Mouse (Mus musculus) urinary bladder, postnatal 36 days (tissue): ENCODE results near the gene Rasgef1c.

ENCODE experiments used
- DNase-seq, 2 experiments: peaks; one replicate each; pipeline ENCODE4 v3.0.0; 2022; ENCODE audit warnings: low spot score in 2 of 2, mixed read lengths in 1 of 2

Gene Rasgef1c

DNA sequence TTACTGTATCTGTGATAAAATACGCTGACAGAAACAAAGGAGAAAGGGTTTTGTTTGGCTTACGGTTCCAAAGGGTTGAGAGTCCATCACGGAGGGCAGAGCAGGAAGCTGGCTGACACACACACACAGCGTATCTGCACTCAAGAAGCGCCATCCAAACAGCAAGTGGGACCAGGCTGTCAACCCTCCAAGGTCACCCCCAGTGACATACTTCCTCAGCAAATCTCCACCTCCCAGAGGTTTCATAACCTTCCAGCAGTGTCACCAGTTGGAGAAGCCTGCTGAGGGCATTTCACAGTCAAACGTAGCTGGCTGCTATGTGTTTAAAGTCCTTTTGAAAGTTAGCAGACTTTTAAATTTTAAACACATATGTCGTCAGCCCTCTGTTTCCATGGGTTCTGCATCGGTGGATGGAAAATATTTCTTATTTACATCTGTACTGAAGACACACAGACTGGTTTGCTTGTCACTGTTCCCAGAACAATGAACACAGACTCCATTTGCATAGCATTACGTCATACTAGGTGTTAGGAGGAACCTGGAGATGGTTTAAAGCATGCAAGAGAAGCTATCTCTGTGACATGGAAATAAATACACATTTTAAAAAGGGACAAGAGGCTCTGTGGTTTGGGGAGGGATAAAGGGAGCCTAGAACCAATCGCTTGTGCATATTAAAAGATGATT is 72.2 kb downstream of the Rasgef1c start:
- DNase-seq: no peak

DNA sequence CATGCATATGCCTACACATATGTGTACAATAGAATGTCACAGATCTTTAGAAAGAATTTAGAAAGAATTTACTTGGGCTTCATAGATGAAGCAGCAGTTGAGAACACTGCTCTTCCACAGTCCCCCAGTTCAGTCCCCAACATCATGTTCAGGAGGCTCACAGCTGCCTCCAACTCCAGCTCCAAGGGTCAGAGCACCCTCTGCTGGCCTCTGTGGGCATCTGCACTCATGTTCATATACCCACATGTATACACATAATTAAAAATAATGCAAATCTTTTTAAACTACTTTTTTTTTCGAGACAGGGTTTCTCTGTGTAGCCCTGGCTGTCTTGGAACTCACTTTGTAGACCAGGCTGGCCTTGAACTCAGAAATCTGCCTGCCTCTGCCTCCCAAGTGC is 73.0 kb downstream of the Rasgef1c start:
- DNase-seq: no peak

DNA sequence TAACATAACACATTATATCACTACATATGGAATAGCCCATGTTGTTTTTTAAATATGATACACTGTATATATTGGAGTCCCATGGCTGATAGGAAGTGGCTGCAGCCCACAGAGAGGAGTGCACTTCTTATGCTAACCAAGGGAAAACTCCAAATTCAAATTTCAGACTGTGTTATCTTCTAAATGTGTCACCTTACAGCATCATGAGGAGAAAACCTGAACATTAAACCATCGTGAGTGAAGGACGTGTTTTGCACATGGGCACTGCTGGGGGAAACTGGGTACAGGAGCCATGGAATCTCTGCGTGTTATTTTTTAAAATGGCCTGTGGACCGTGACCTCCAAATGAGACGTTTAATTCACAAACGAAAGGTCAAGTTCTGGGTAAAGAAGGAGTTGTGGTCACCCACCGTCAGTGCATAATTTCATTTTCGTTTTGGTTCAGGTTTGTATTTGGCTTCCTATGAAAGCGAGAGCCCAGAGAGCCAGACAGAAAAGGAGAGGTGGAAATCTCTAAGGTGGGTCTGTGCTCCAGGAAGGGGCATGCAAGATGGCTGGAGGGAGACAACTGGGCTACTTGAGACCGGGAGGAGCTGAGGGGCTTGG is 76.4 kb downstream of the Rasgef1c start:
- DNase-seq: no peak

DNA sequence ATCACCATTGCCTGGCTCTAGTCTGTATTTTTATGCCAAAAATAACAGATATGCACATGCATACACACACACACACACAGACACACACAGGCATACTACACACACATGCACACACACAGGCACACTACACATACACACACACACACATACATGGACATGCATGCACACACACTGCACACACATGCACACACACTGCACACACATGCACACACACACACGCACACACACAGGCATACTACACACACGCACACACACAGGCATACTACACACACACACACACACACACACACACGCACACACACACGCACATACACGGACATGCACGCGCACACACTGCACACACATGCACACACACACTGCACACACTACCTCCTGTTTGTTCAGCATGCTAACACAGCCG is 77.3 kb downstream of the Rasgef1c start:
- DNase-seq: no peak

DNA sequence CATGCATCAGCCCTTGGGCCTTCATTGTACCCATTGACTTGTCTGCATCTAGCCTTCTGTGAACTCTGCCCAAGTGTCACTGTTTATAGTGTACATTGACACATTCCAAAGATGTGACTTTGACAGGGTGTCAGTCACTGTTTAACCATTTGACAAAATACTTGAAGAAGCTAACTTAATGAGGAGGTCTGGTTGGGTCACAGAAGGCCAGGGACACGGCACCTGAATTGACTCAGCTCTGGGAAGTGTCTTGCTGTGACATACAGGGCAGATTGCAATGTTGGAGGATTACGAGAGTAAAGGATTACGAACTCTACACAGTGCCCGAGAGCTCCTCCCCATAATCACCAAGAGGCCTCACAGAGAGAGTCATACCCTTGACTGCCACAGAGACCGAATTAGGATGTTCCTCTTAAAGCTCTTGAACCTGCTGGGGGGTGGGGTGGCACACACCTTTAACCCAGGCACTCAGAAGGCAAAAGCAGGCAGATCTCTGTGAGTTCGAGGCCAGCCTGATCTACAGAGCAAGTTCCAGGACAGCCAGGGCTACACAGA is 79.1 kb downstream of the Rasgef1c start:
- no peak for DNase-seq

DNA sequence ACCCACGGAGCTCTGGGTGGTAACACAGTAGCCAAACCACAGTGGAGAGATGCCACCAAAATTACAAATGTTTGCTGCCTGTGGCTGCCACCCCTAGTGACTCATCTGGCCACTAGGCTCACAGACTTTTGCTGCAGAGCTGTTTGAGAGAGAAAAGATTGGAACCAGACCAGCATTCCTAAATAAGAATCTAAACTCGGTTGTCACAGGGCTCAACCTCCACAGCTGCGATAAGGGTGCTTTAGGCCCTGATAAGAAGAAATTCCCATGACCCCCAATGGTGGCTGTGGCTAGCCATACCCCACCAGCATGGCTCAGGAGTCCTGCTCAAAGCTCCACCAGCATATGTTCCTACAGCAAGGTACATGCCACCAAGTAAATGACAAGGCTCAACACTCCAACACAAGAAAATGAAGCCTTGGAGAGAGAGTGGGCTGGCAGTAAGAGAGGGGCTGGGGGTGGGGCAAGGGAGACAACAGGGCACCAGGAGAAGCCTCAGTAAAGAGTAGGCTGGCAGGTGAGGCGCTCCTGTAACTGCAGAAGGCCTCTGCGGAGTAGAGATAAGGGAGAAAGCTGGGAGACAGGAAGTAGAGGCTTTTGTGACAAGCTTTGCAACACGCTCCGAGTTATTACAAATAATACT is 79.8 kb downstream of the Rasgef1c start:
- no peak for DNase-seq

DNA sequence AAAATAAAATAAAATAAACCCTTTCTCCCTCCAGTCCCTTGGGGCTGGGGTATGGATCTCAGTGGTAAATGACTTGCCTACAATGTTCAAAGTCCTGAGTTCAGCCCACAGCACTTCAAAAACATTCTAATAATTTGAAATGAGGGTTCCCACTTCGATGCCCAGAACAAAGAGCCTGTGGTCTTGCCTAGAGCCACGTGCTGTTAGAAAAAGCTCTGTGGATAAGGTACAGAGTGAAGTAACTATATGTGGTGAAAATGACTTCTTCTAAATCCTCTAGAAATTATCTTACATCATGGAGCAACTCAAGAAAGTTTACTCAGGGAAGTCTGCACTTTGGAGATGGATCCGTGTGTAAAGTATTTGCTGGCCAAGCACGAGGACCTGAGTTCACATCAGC is 80.5 kb downstream of the Rasgef1c start:
- DNase-seq: no peak

DNA sequence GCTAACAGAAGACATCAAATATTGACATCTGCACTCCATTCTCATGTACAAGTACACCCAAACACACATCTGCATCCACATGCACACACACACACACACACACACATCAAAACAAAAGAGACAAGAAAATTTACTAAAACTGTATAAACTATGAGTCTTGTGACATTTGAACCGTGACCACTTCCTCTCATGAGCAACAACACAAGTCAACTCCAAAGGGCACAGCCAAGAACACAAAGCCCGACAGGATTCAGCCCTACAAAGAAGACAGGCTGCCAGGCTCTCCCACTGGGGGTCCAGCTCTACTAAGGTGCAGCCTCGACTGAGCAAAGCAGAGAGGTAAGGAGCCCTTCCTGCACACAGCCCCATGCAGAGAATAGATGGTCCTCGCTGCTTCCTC is 81.2 kb downstream of the Rasgef1c start:
- no peak for DNase-seq

DNA sequence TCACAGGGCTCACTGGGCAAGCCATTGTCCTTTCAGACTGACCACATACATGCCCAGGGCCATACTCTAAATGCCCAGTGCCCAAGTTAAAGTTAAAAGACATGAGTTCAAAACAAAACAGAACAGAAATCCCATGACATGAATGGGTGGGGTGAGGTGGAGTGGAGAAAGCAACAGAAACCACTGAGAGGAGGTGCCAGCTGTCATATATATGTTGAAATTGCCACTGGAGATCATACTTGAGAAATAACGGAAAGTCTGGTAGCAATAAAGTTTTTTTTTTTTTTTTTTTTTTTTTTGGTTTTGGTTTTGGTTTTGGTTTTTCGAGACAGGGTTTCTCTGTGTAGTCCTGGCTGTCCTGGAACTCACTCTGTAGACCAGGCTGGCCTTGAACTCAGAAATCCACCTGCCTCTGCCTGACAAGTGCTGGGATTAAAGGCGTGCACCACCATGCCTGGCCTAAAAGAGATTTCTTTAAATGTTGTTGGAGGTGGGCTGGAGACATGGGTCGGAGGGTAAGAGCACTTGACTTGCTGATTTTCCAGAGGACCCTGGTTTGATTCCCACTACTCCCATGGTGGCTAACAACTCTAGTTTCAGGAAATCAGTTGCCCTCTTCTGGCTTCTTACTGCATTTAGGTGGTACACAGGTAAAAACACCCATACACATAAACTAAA is 82.4 kb downstream of the Rasgef1c start:
- DNase-seq: no peak

DNA sequence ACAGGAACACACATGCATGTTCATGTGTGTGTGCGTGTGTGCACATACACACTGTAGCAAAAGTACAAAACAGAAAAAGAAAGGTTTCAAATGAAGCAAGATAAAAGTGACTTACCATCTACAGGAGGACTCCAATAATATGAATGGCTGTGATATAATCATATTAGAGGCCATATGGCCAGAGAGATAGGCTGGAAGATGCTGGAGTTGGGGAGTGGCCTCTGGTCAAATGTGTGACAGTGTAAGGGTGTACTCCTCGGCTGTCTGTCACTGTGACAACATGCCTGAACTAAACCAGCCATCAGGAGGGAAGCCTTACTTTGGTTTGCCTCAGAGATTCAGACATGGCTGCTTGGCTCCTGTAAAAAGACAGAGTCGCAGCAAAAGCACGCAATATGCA is 83.4 kb downstream of the Rasgef1c start:
- DNase-seq: no peak

DNA sequence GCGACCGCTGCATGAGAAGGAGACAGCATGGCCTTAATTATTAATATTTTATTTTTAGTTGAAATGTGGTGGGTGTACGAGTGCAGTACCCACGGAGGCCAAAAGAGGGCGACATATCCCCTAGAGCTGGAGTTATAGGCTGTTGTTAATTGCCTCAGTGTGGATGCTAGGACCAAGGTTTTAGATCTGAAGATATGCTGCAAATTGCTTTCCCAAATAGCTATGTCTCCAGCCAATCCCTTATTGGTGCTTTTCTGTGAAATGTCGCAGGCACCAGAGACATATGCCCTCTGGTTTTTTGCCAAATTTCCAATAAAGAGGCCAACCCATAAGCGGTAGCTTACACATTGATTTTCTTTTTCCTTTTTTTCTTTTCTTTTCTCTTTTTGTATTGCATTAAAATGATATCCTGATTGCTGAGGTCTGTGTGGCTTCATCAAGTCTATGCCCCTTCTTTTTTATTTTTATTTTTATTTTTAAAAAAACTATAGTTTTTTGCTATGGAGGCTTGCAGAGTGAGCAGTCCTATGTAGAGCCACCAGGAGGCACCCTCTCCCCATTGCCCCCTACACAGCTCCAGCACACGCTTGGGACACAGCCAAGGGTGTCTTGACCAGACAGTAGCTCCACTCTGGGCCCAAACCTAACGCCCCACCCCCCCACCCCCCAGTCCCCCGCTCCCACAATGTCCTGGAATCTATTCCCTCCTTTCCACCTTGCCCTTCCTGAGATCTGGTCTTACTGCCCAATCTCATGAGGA is 84.8 kb downstream of the Rasgef1c start:
- peak in 1 of 2 experiments; percentile 13 for DNase-seq

DNA sequence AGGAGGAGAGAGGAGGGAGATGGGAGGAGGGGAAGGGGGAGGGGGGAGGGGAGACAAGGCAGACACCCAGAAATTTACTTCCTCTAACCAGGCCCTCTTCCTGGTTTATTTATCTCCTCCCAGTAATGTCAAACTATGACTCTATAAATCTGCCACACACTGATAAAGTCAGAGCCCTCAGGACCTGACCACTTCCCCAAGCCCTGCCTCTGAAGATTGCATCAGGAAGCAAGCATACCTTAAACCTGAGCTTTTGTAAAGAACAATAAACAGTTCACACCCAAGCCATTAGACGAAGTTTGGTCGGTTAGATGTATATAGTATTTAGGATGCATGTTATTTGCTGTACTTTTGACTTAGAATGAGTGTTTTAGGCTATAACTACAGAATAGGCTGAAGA is 92.9 kb downstream of the Rasgef1c start:
- DNase-seq: no peak

DNA sequence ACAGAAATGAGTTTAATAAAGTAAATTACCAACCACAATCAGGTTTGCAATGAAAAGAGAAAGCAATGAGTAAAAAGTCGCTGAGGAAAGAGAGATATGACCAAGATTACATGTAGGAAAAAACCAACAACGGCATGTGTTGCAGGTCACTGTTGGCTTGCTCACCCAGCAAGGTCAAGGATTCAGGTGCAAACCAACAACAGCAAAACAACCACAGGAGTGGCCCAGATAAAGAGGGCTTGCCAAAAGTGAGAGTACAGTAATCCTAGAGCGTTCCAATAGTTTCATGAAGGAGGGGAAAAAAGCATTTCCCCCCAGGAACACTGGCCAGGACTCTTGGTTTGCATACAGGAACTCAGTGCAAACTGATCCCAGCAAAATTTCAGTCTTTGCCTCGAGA is 94.8 kb downstream of the Rasgef1c start:
- no peak for DNase-seq

DNA sequence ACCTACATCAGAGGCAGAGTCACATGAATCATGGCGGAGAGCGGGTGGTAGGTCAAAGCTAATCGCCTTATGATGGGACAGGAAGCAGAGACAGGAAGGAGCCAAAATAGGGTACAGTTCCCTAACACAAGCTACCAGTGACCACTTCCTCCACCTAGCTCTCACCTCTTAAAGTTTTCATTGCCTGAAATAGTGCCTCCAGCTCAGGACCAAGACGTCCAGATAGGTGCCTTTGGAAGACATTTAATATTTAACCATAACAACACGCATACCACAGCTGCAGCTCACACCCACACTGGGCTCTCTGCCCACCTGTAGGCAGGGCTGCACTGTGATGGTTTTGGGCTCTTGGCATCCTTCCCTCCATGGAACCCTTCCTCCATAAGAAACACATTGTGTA is 95.7 kb downstream of the Rasgef1c start:
- no peak for DNase-seq

DNA sequence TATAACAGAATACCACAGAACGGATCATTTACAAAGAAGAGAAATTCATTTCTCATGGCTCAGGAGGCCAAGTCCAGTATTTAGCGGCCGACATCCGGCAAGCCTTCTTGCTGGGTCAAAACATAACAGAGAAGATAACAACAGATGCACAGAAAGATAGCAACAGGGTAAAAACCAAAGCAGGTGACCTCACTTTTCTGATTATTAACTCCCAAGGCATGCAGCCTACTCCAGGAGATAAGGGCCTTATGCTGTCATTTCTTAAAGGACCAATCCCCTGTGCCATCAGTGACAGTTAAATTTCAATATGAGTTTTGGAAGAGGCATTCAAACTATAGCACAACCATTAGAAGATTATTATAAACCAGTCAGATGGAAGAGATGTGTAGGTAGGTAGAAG is 101.2 kb downstream of the Rasgef1c start:
- DNase-seq: no peak

DNA sequence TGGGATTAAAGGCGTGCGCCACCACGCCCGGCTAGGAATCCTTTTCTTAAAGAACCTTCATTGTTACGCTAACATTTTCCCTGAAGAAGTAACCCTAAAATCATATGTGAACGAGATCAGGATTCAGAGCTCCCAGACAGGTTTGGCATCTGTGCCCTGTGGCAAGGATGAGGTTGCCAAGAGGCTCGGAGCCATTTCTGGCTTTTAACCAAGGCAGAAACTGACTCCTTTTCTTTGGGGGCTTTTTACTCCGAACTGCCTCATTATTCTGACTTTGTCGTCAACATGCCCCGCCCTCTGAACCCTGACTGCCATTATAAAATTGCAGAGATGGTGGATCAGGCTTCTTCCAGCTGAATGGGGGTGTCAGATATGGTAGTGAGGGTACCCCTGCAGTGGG is 106.1 kb downstream of the Rasgef1c start:
- no peak for DNase-seq

DNA sequence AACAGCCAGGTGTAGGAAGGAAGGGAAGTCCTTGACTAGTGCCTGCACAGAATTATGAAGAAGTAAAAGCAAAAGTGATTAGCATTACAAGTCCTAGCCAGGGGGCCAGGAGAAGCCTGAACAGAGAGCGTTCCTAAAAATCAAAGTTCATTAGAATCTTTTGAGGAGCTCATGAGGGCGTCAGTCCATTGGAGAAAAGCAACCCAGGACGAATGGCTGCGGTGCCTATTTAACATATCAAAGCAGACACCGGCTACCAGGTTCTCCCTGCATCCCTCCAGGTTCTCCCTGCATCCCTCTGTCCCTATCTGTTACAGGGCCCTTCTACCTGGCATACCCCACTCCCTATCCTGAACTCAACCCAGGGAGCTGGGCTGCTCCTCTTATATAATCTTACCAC is 106.6 kb downstream of the Rasgef1c start:
- no peak for DNase-seq

DNA sequence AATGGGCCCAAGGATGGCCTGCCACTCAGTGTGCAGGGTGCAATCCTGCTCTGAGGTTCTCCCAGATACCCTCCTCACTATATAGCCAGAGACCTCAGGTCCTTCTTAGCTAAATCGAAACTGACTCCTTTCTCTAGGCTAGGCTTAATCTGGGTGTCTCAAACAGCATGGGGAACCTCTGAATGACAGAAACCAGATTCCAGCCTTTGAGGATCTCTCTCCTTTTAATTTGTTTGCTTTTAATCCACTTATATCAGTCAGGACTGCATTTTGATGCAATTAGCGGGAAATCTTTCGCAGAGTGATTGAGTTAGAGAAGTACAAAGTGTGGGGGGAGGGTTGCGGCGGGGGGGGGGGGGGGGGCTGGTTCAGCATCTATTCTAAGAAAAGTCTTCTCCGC is 111.4 kb downstream of the Rasgef1c start:
- no peak for DNase-seq

DNA sequence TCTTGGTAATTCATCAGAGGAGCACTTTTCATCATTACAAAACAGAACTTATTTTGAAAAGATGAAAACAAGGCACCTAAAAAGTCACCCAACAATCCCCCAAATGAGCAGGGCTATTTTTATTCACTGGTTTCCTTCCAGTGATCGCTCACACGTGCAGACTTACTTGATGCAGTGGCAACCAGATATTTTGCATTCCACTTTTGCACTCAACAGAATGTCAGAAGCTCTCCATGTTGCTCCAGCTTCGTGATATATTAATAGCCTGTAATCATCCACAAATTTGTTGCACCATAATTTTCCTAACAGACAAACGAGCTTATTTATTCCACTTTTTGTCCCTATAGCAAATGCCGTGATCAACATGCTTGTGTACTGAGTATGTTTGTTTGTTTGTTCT is 114.9 kb downstream of the Rasgef1c start:
- no peak for DNase-seq

DNA sequence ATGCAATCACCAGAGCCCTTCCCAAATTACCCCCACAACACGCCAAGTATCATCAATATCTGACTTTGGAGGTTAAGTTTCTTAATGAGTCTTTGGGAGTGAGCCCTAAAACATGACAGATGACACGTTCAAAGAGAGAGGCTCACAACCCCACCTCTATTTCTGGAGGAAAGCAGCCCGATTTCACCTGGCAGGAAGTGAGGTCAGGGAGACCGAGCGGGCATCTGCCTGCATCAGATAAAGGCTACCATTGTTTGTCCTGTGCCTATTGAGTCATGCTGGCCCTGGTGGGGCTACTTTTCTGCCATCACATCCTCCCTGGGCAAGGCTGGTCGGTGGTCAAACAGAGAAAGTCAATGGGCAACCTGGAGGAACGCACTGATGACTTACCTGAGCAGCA is 115.9 kb downstream of the Rasgef1c start:
- no peak for DNase-seq

DNA sequence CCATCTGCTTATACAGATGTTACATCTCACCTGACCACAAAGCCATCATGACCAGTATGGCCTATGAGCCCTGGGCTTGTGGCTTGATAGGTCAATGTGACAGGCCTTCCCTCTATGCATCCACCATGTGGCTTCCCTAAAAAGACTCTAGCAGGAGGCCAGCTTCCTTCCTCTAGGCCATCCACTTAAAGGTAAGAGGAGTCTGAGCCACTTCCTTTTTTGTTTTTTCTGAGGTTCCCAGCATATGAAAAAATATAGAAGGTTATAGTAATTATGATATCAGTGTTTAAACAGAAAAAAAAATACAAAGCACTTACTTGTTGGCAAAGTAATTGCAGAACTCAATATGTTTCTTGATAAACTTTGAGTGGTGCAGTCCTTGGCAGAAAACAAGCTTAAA is 117.2 kb downstream of the Rasgef1c start:
- no peak for DNase-seq

DNA sequence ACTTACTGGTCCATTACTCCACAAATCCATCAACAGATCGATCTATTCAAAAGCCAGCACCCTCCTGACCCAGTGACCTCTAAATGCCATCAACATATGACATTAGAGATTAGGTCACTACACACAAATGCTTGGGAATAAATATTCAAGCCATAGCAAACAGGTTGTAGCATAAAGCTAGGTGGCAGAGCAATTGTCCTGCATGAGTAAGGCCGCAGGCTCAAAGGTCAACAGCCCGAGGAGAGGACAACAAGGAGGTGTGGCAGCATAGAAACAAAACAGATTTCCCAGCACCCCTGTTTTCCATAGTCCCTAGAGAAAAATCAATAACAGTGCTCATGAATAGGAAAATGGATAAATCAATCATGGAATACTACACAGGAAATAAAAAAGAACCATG is 120.5 kb downstream of the Rasgef1c start:
- DNase-seq: no peak
